Mouse (Mus musculus): ENCODE data around the gene Rab27a.

- TF ChIP-seq POLR2A (IDR thresholded peaks at IDR 0.05; ENCODE audit: low read depth, low read length) (no peak), EP300 (IDR thresholded peaks at IDR 0.05; ENCODE audit: low read length) (no peak)
These were observed 36.3 kb upstream of the Rab27a start for GRCm38 (mm10) chr9:73008384-73008783.

Data from CH12.LX (cell line).